Mouse (Mus musculus) liver, adult 2 months (tissue): ENCODE results near the gene Nkrf. TPM values are rescaled to one million over a fixed set of nuclear protein-coding genes. Genes with fewer than 3 reads are reported as not detected.
"Not testable (repeated sequence)": the region's sequence is repeated elsewhere in the genome, so short reads cannot be mapped to it uniquely, and the experiment has no call there.

Source experiments
- DNase-seq: peaks from one replicate; pipeline ENCODE4 v3.0.0-alpha.2; 2011; ENCODE audit warnings: low read depth, low spot score; ENCODE audit errors: extremely low read depth
- H3K27ac ChIP-seq: fragments of 200-500 bp; replicated peaks from 2 replicates; pipeline ENCODE4 v1.5.1; 2012; ENCODE audit warnings: low read depth, mild to moderate bottlenecking, control low read depth, inconsistent platforms, low read length; ENCODE audit not compliant: insufficient read depth
- H3K27me3 ChIP-seq: fragments of 200-500 bp; 2 replicates; pipeline ENCODE4 v1.6.1; 2012; ENCODE audit warnings: mild to moderate bottlenecking, moderate library complexity, low read length, inconsistent platforms; ENCODE audit not compliant: control insufficient read depth, insufficient read depth
- H3K36me3 ChIP-seq: fragments of 200-500 bp; 2 replicates; pipeline ENCODE4 v1.6.1; 2012; ENCODE audit warnings: low read length, inconsistent platforms; ENCODE audit not compliant: control insufficient read depth, insufficient read depth
- H3K4me1 ChIP-seq: fragments of 200-500 bp; 2 replicates; pipeline ENCODE4 v1.6.1; 2011; ENCODE audit warnings: low read length; ENCODE audit not compliant: control insufficient read depth, insufficient read depth
- H3K4me3 ChIP-seq: fragments of 200-500 bp; 2 replicates; pipeline ENCODE4 v1.5.1; 2011; ENCODE audit warnings: low read depth, mild to moderate bottlenecking, control low read depth, low read length, moderate library complexity; ENCODE audit not compliant: insufficient read depth
- H3K79me2 ChIP-seq: fragments of 200-500 bp; 2 replicates; pipeline ENCODE4 v1.6.1; 2012; ENCODE audit warnings: inconsistent platforms, mild to moderate bottlenecking, low read length, moderate library complexity; ENCODE audit not compliant: control insufficient read depth, insufficient read depth
- H3K9ac ChIP-seq: fragments of 200-500 bp; 2 replicates; pipeline ENCODE4 v1.6.1; 2012; ENCODE audit warnings: low read depth, mild to moderate bottlenecking, control low read depth, inconsistent platforms, low read length
- CTCF ChIP-seq: fragments of 200-500 bp; IDR thresholded peaks from 2 replicates; pipeline ENCODE4 v1.5.1; 2011; ENCODE audit warnings: low read depth, low read length, control low read depth
- POLR2A ChIP-seq: fragments of 200-500 bp; IDR thresholded peaks from 2 replicates; pipeline ENCODE4 v1.6.1; 2011; ENCODE audit warnings: low read length, control low read depth; ENCODE audit not compliant: insufficient read depth; ENCODE audit errors: extremely low read depth
- WGBS: fragments of 180-500 bp; shearing (Covaris S2); methylation state at CpG from one replicate; pipeline ENCODE4 v1.1.7; 2018; 5-methylcytosine and 5-hydroxymethylcytosine counted together
- polyA plus RNA-seq: library from polyadenylated mRNA; depleted of rRNA; stranded (reverse); fragments of >200 nt; gene quantifications from 2 replicates; pipeline ENCODE4 v1.2.3, GENCODE M21; 2012
- total RNA-seq: library from RNA; depleted of rRNA; stranded (reverse); fragments of >200 nt; gene quantifications from 2 replicates; pipeline ENCODE4 v1.2.3, GENCODE M21; 2014

Nkrf gene
- total and polyA plus RNA-seq, 2 experiments, result 0.39 to 1.5 TPM

GRCm38 (mm10) chrX:36903115-36903768, 543 bp upstream of the Nkrf start:
- H3K4me3 ChIP-seq, result peak overlapping the region; percentile 92
- 4% methylated on average over 30 of the region's 32 CpGs for WGBS
- no peak for TF ChIP-seq CTCF
- TF ChIP-seq POLR2A, result peak; percentile 72
- H3K79me2 ChIP-seq, result no peaks in the 10 kb centered on the region; the same call in 1 of the 2 replicates
- H3K4me1 ChIP-seq, result no peaks in the 10 kb centered on the region
- H3K9ac ChIP-seq, result peak overlapping the region; percentile 79
- DNase-seq, result peak; percentile 73
- H3K27ac ChIP-seq, result peak overlapping the region; percentile 58
- no peaks in the 10 kb centered on the region for H3K27me3 ChIP-seq
- no peaks in the 10 kb centered on the region for H3K36me3 ChIP-seq

GRCm38 (mm10) chrX:36901655-36902054, 1.0 kb downstream of the Nkrf start:
- 44% methylated on average over 3 of the region's 3 CpGs for WGBS
- no peaks in the 10 kb centered on the region for H3K36me3 ChIP-seq
- no peaks in the 10 kb centered on the region for H3K27me3 ChIP-seq
- H3K79me2 ChIP-seq, result no peaks in the 10 kb centered on the region; the same call in 1 of the 2 replicates
- TF ChIP-seq CTCF, result no peak
- no peak for TF ChIP-seq POLR2A
- no peak overlapping the region for H3K4me3 ChIP-seq
- DNase-seq, result no peak
- H3K4me1 ChIP-seq, result no peaks in the 10 kb centered on the region
- H3K27ac ChIP-seq, result no peak overlapping the region
- H3K9ac ChIP-seq, result no peak overlapping the region

GRCm38 (mm10) chrX:36898931-36899330, 3.8 kb downstream of the Nkrf start:
- 74% methylated on average over 1 of the region's 1 CpGs for WGBS
- not testable (repeated sequence) for H3K9ac ChIP-seq, H3K27ac ChIP-seq, H3K27me3 ChIP-seq, H3K36me3 ChIP-seq, H3K79me2 ChIP-seq, H3K4me1 ChIP-seq, H3K4me3 ChIP-seq
- DNase-seq, result peak; percentile 9

GRCm38 (mm10) chrX:36884719-36885118, 18.0 kb downstream of the Nkrf start:
- no peak for DNase-seq

GRCm38 (mm10) chrX:36874704-36875128, 28.0 kb downstream of the Nkrf start:
- H3K79me2 ChIP-seq, result peaks cover 6% of the 10 kb centered on the region; the same call in 1 of the 2 replicates
- no peak for DNase-seq
- peak overlapping the region; percentile 89 for H3K4me3 ChIP-seq
- peak overlapping the region; percentile 92 for H3K9ac ChIP-seq
- TF ChIP-seq CTCF, result no peak
- TF ChIP-seq POLR2A, result no peak
- peaks cover 5% of the 10 kb centered on the region for H3K4me1 ChIP-seq
- 0% methylated on average over 34 of the region's 36 CpGs for WGBS
- no peaks in the 10 kb centered on the region; the same call in 1 of the 2 replicates for H3K36me3 ChIP-seq
- H3K27ac ChIP-seq, result peak overlapping the region; percentile 71; the same call in 1 of the 2 replicates
- no peaks in the 10 kb centered on the region for H3K27me3 ChIP-seq

More at GRCm38 (mm10) chrX:36884719-36885118, 18.0 kb downstream of the Nkrf start:
- no peak overlapping the region for H3K9ac ChIP-seq
- 100% methylated on average over 1 of the region's 1 CpGs for WGBS
- H3K36me3 ChIP-seq, result peaks cover 11% of the 10 kb centered on the region
- TF ChIP-seq POLR2A (no peak), CTCF (0 out of 2 replicates have a peak, but pooled peaks have one; percentile 11)
- H3K4me3 ChIP-seq, result no peak overlapping the region
- H3K27me3 ChIP-seq, result no peaks in the 10 kb centered on the region
- no peak overlapping the region for H3K27ac ChIP-seq
- no peaks in the 10 kb centered on the region for H3K4me1 ChIP-seq
- no peaks in the 10 kb centered on the region for H3K79me2 ChIP-seq

- H3K36me3 ChIP-seq, result no peaks in the 10 kb centered on the region; the same call in 1 of the 2 replicates
- peak overlapping the region; percentile 92 for H3K9ac ChIP-seq
- peak overlapping the region; percentile 71; the same call in 1 of the 2 replicates for H3K27ac ChIP-seq
- no peaks in the 10 kb centered on the region for H3K27me3 ChIP-seq
- H3K79me2 ChIP-seq, result peaks cover 6% of the 10 kb centered on the region; the same call in 1 of the 2 replicates
- peak; percentile 89 for TF ChIP-seq POLR2A
- no peak for TF ChIP-seq CTCF
- WGBS, result 0% methylated on average over 27 of the region's 57 CpGs
- H3K4me3 ChIP-seq, result peak overlapping the region; percentile 89
- DNase-seq, result peak; percentile 73
- peaks cover 5% of the 10 kb centered on the region for H3K4me1 ChIP-seq
These were observed 28.5 kb downstream of the Nkrf start for GRCm38 (mm10) chrX:36874178-36874696.
